Mouse (Mus musculus) intestine, embryonic 14.5 days (tissue): ENCODE measurements around the gene Egfl7. TPM values are rescaled to one million over a fixed set of nuclear protein-coding genes. Genes with fewer than 3 reads are reported as not detected.

ENCODE experiments used
- ATAC-seq: fragments of 200-750 bp; cut with Nextera tagmentation; replicated peaks from 2 replicates; pipeline ENCODE4 v1.8.0; 2017; ENCODE audit warnings: low read depth, moderate number of reproducible peaks, moderate TSS enrichment, moderate library complexity; ENCODE audit not compliant: low FRiP score, low TSS enrichment
- DNase-seq: peaks from one replicate; pipeline ENCODE4 v3.0.0-alpha.2; 2018; ENCODE audit warnings: low spot score
- H3K27ac ChIP-seq: fragments of 300-500 bp; sonication (generic); 2 replicates; pipeline ENCODE4 v1.5.1; 2014; ENCODE audit warnings: low read depth, mild to moderate bottlenecking, control low read depth
- H3K27me3 ChIP-seq: fragments of 300-500 bp; sonication (generic); replicated peaks from 2 replicates; pipeline ENCODE4 v1.6.1; 2014; ENCODE audit warnings: low read length, control low read depth; ENCODE audit not compliant: control insufficient read depth, insufficient read depth
- H3K36me3 ChIP-seq: fragments of 300-500 bp; sonication (generic); 2 replicates; pipeline ENCODE4 v1.6.1; 2014; ENCODE audit warnings: low read length, control low read depth; ENCODE audit not compliant: control insufficient read depth, insufficient read depth
- H3K4me1 ChIP-seq: fragments of 300-500 bp; sonication (generic); replicated peaks from 2 replicates; pipeline ENCODE4 v1.6.1; 2014; ENCODE audit warnings: low read length, control low read depth, mixed read lengths; ENCODE audit not compliant: control insufficient read depth, insufficient read depth
- H3K4me2 ChIP-seq: fragments of 300-500 bp; sonication (generic); 2 replicates; pipeline ENCODE4 v1.6.1; 2014; ENCODE audit warnings: low read length
- H3K4me3 ChIP-seq: fragments of 300-500 bp; sonication (generic); 2 replicates; pipeline ENCODE4 v1.5.1; 2014; ENCODE audit warnings: low read depth, low read length, control low read depth, mixed read lengths
- H3K9ac ChIP-seq: fragments of 300-500 bp; sonication (generic); 2 replicates; pipeline ENCODE4 v1.6.1; 2014; ENCODE audit warnings: mild to moderate bottlenecking, low read length
- H3K9me3 ChIP-seq: fragments of 300-500 bp; sonication (generic); 2 replicates; pipeline ENCODE4 v1.6.1; 2016; ENCODE audit warnings: low read length, control low read depth; ENCODE audit not compliant: control insufficient read depth
- WGBS: fragments of 180-500 bp; shearing (Covaris S2); extraction: QIAGEN DNeasy Blood & Tissue Kit; methylation state at CpG from one replicate; pipeline ENCODE4 v1.1.7; 2014; 5-methylcytosine and 5-hydroxymethylcytosine counted together
- polyA plus RNA-seq: library from polyadenylated mRNA; unstranded; fragments of >200 nt; fragmentation: Nextera tagmentation; extraction: Ambion mirVana; gene quantifications from 2 replicates; pipeline ENCODE4 v1.2.1, GENCODE M21; 2014

The Egfl7 gene
- polyA plus RNA-seq, 1 experiment from 2014 or later = 135 TPM

- no peak overlapping the region for H3K9ac ChIP-seq
- H3K4me1 ChIP-seq = 0 out of 2 replicates have a peak, but pooled peaks cover 4% of the 10 kb centered on the region
- WGBS = 96% methylated on average over 7 of the region's 7 CpGs
- no peaks in the 10 kb centered on the region for H3K9me3 ChIP-seq
- no peaks in the 10 kb centered on the region for H3K27me3 ChIP-seq
- ATAC-seq (no peak), DNase-seq (no peak)
- no peak overlapping the region for H3K4me2 ChIP-seq
- peak overlapping the region; percentile 5; the same call in 1 of the 2 replicates for H3K27ac ChIP-seq
- no peak overlapping the region for H3K4me3 ChIP-seq
- H3K36me3 ChIP-seq = peaks cover 24% of the 10 kb centered on the region
Observed at GRCm38 (mm10) chr2:26590282-26590681, 10.5 kb downstream of the Egfl7 start.

GRCm38 (mm10) chr2:26590962-26591361 is 11.1 kb downstream of the Egfl7 start:
- Histone ChIP-seq H3K36me3 (peaks cover 27% of the 10 kb centered on the region), H3K4me3 (no peak overlapping the region), H3K4me1 (0 out of 2 replicates have a peak, but pooled peaks cover 4% of the 10 kb centered on the region), H3K9ac (no peak overlapping the region), H3K27ac (no peak overlapping the region), H3K9me3 (no peaks in the 10 kb centered on the region), H3K27me3 (no peaks in the 10 kb centered on the region), H3K4me2 (no peak overlapping the region)
- DNase-seq (no peak), ATAC-seq (no peak)
- 88% methylated on average over 7 of the region's 7 CpGs for WGBS

- 83% methylated on average over 12 of the region's 12 CpGs for WGBS
- Histone ChIP-seq H3K36me3 (peaks cover 27% of the 10 kb centered on the region), H3K4me3 (no peak overlapping the region), H3K9me3 (no peaks in the 10 kb centered on the region), H3K4me2 (no peak overlapping the region), H3K27ac (no peak overlapping the region), H3K9ac (no peak overlapping the region), H3K4me1 (0 out of 2 replicates have a peak, but pooled peaks cover 4% of the 10 kb centered on the region), H3K27me3 (no peaks in the 10 kb centered on the region)
- ATAC-seq = no peak
- no peak for DNase-seq
Observed at GRCm38 (mm10) chr2:26591416-26591815, 11.6 kb downstream of the Egfl7 start.

GRCm38 (mm10) chr2:26593211-26594021 is 13.6 kb downstream of the Egfl7 start:
- WGBS = 61% methylated on average over 9 of the region's 9 CpGs
- Histone ChIP-seq H3K27ac (no peak overlapping the region), H3K4me2 (no peak overlapping the region), H3K36me3 (peaks cover 27% of the 10 kb centered on the region), H3K27me3 (no peaks in the 10 kb centered on the region), H3K9me3 (no peaks in the 10 kb centered on the region), H3K4me1 (0 out of 2 replicates have a peak, but pooled peaks cover under 1% of the 10 kb centered on the region), H3K4me3 (no peak overlapping the region), H3K9ac (no peak overlapping the region)
- no peak for DNase-seq
- 0 out of 2 replicates have a peak, but pooled peaks have one; percentile 11 for ATAC-seq

- H3K9me3 ChIP-seq = no peaks in the 10 kb centered on the region
- no peaks in the 10 kb centered on the region for H3K27me3 ChIP-seq
- no peak overlapping the region for H3K4me3 ChIP-seq
- ATAC-seq (no peak), DNase-seq (peak; percentile 61)
- WGBS = 65% methylated on average over 9 of the region's 9 CpGs
- H3K4me2 ChIP-seq = no peak overlapping the region
- no peaks in the 10 kb centered on the region for H3K4me1 ChIP-seq
- no peak overlapping the region for H3K9ac ChIP-seq
- H3K27ac ChIP-seq = no peak overlapping the region
- peaks cover 27% of the 10 kb centered on the region for H3K36me3 ChIP-seq
Observed at GRCm38 (mm10) chr2:26594022-26594346, 14.2 kb downstream of the Egfl7 start.

GRCm38 (mm10) chr2:26594461-26594933 is 14.7 kb downstream of the Egfl7 start:
- WGBS = 80% methylated on average over 7 of the region's 7 CpGs
- 0 out of 2 replicates have a peak overlapping the region, but pooled peaks have one; percentile 11 for H3K27ac ChIP-seq
- no peak overlapping the region for H3K4me3 ChIP-seq
- no peak overlapping the region for H3K4me2 ChIP-seq
- peaks cover 27% of the 10 kb centered on the region for H3K36me3 ChIP-seq
- no peak for DNase-seq
- ATAC-seq = peak; percentile 8; the same call in 1 of the 2 replicates
- H3K9me3 ChIP-seq = no peaks in the 10 kb centered on the region
- H3K9ac ChIP-seq = no peak overlapping the region
- no peaks in the 10 kb centered on the region for H3K27me3 ChIP-seq
- no peaks in the 10 kb centered on the region for H3K4me1 ChIP-seq

- no peak overlapping the region for H3K9ac ChIP-seq
- ATAC-seq (peak; percentile 77), DNase-seq (peak; percentile 72)
- H3K27ac ChIP-seq = 0 out of 2 replicates have a peak overlapping the region, but pooled peaks have one; percentile 33
- H3K4me1 ChIP-seq = no peaks in the 10 kb centered on the region
- H3K36me3 ChIP-seq = peaks cover 27% of the 10 kb centered on the region
- no peak overlapping the region for H3K4me3 ChIP-seq
- 72% methylated on average over 6 of the region's 6 CpGs for WGBS
- no peaks in the 10 kb centered on the region for H3K9me3 ChIP-seq
- H3K4me2 ChIP-seq = no peak overlapping the region
- no peaks in the 10 kb centered on the region for H3K27me3 ChIP-seq
Observed at GRCm38 (mm10) chr2:26594934-26595724, 15.3 kb downstream of the Egfl7 start.

- no peak overlapping the region for H3K4me3 ChIP-seq
- H3K4me2 ChIP-seq = no peak overlapping the region
- WGBS = 82% methylated on average over 11 of the region's 11 CpGs
- no peak for ATAC-seq
- H3K9me3 ChIP-seq = no peaks in the 10 kb centered on the region
- no peaks in the 10 kb centered on the region for H3K4me1 ChIP-seq
- 0 out of 2 replicates have a peak overlapping the region, but pooled peaks have one; percentile 33 for H3K27ac ChIP-seq
- DNase-seq = no peak
- no peak overlapping the region for H3K9ac ChIP-seq
- H3K27me3 ChIP-seq = no peaks in the 10 kb centered on the region
- H3K36me3 ChIP-seq = peaks cover 27% of the 10 kb centered on the region
Observed at GRCm38 (mm10) chr2:26595725-26596435, 16.1 kb downstream of the Egfl7 start.
